Mouse (Mus musculus): ENCODE measurements around the gene Cdh4.
A peak's percentile ranks its signal among the peaks of the same experiment; 100 is the strongest.

- TF ChIP-seq CTCF (IDR thresholded peaks at IDR 0.05; ENCODE audit: borderline replicate concordance, insufficient read depth, low read length): 0 out of 2 replicates have a peak, but pooled peaks have one; percentile 1
- no peak for TF ChIP-seq POLR2A (IDR thresholded peaks at IDR 0.05; ENCODE audit: low read depth, low read length)
Observed at GRCm38 (mm10) chr2:179443226-179443815, 1.1 kb downstream of the Cdh4 start.

Data from embryonic fibroblast, embryonic 13.5 days (primary cell).